Mouse (Mus musculus): ENCODE measurements around the gene Cadps2. TPM values are rescaled to one million over a fixed set of nuclear protein-coding genes. Genes with fewer than 3 reads are reported as not detected.

Gene Cadps2
- total and polyA plus RNA-seq, 3 experiments: not detected

DNA sequence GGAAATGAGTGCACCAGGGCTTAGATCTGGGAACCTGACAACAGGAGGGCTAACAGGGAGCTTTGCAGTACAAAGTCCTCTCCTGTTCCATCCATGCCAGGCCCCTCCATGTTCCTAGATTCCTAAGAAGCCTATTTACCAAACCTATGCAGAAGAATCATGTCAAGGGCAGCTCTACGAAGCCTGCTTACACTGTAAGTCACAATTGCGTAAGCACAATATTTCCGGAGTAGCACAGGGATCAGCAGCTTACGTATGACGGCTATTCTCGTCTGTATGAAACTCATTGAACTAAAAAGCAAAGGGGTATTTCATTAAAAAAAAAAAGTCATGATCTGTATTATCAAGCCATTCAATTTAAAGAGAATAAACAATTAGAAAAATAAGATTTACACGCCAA lies 462.9 kb downstream of the Cadps2 start:
- no peaks in the 10 kb centered on the region for H3K27me3 ChIP-seq (replicated peaks)
- no peaks in the 10 kb centered on the region for H3K36me3 ChIP-seq (replicated peaks in 1 of 2; ENCODE audit: control insufficient read depth in 1 of 2, insufficient read depth in 1 of 2, low read length in 1 of 2)
- H3K4me2 ChIP-seq (ENCODE audit: insufficient read depth, low read depth, poor library complexity, severe bottlenecking): no peak overlapping the region
- no peaks in the 10 kb centered on the region for H3K4me1 ChIP-seq (ENCODE audit: control insufficient read depth in 1 of 2, insufficient read depth in 2 of 2)
- H3K4me3 ChIP-seq (replicated peaks in 1 of 3; ENCODE audit: low read depth in 2 of 3, low read length in 2 of 3, poor library complexity in 1 of 3): no peak overlapping the region
- H3K9me3 ChIP-seq (replicated peaks; ENCODE audit: low read length): peaks cover 3% of the 10 kb centered on the region
- no peak overlapping the region for H3K9ac ChIP-seq (ENCODE audit: insufficient read depth, low read depth)
- in situ Hi-C loops (cut with MboI; ENCODE audit: low pct_ligation_motif_present, low pct_unique_long_range_greater_than_20kb, low sequenced_read_pairs) (no loop called here), dilution Hi-C loops (cut with MboI; ENCODE audit: extremely low pct_ligation_motif_present, extremely low pct_unique_long_range_greater_than_20kb, low sequenced_read_pairs) (no loop called here)
- TF ChIP-seq POLR2AphosphoS2 (IDR thresholded peaks at IDR 0.05; ENCODE audit: low read depth, low read length) (no peak), KAT2A (IDR thresholded peaks at IDR 0.05; ENCODE audit: insufficient replicate concordance, low read length) (no peak), CTCF (conservative IDR thresholded peaks at IDR 0.05 in 1 of 2, IDR thresholded peaks at IDR 0.05 in 1 of 2; ENCODE audit: low read depth in 2 of 2, low read length in 2 of 2) (no peak), ETS1 (conservative IDR thresholded peaks at IDR 0.05; ENCODE audit: low read depth, low read length) (no peak), PAX5 (IDR thresholded peaks at IDR 0.05; ENCODE audit: low read length) (no peak), RAD21 (IDR thresholded peaks at IDR 0.05; ENCODE audit: low read depth, low read length) (no peak), NRF1 (IDR thresholded peaks at IDR 0.05; ENCODE audit: low read depth, low read length) (no peak), MAX (IDR thresholded peaks at IDR 0.05; ENCODE audit: low read length) (no peak), TCF12 (IDR thresholded peaks at IDR 0.05; ENCODE audit: low read depth, low read length) (no peak), SMC3 (IDR thresholded peaks at IDR 0.05; ENCODE audit: low read depth, low read length) (no peak), ZKSCAN1 (IDR thresholded peaks at IDR 0.05; ENCODE audit: borderline replicate concordance, low read depth, low read length) (no peak)
- DNase-seq (ENCODE audit: extremely low read depth): no peak
- H3K79me2 ChIP-seq (replicated peaks; ENCODE audit: control insufficient read depth, extremely low read depth, insufficient read depth, poor library complexity, severe bottlenecking): no peaks in the 10 kb centered on the region
- no peak overlapping the region for H3K27ac ChIP-seq (ENCODE audit: insufficient read depth, low read depth)

DNA sequence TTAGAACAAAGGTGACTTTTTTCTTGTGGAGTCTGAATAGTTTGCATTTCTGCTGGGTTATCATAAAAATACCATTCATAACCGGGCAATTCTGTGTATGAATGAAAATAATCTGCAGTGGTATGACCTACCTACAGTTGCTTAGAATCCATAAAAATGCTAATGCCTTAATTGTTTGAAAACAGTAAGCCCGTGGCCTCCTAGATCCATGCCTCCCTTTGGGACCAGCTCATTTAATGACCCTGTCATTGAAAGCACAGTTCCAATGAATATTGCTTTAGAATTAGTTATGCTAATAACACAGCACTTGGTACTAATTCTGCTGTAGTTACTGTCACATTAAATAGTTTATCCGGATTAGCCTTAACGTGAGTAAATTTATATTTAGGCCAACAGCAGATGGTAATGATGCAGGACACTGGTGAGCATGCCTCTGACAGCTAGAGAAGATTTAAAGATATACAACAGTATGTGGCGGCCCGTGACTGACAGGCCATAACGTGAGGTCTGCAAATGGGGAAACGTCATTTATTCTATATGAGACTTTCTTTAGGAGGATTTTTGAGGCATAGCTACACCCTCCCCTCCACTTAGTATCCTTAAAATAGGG lies 477.3 kb downstream of the Cadps2 start:
- dilution Hi-C loops (cut with MboI; ENCODE audit: extremely low pct_ligation_motif_present, extremely low pct_unique_long_range_greater_than_20kb, low sequenced_read_pairs) (no loop called here), in situ Hi-C loops (cut with MboI; ENCODE audit: low pct_ligation_motif_present, low pct_unique_long_range_greater_than_20kb, low sequenced_read_pairs) (no loop called here)
- no peaks in the 10 kb centered on the region for H3K27me3 ChIP-seq (replicated peaks)
- no peak overlapping the region for H3K9ac ChIP-seq (ENCODE audit: insufficient read depth, low read depth)
- H3K36me3 ChIP-seq (replicated peaks in 1 of 2; ENCODE audit: control insufficient read depth in 1 of 2, insufficient read depth in 1 of 2, low read length in 1 of 2): no peaks in the 10 kb centered on the region
- no peak overlapping the region for H3K4me2 ChIP-seq (ENCODE audit: insufficient read depth, low read depth, poor library complexity, severe bottlenecking)
- no peaks in the 10 kb centered on the region for H3K79me2 ChIP-seq (replicated peaks; ENCODE audit: control insufficient read depth, extremely low read depth, insufficient read depth, poor library complexity, severe bottlenecking)
- no peak overlapping the region for H3K4me3 ChIP-seq (replicated peaks in 1 of 3; ENCODE audit: low read depth in 2 of 3, low read length in 2 of 3, poor library complexity in 1 of 3)
- DNase-seq (ENCODE audit: extremely low read depth): no peak
- no peaks in the 10 kb centered on the region for H3K4me1 ChIP-seq (ENCODE audit: control insufficient read depth in 1 of 2, insufficient read depth in 2 of 2)
- H3K27ac ChIP-seq (ENCODE audit: insufficient read depth, low read depth): no peak overlapping the region
- no peaks in the 10 kb centered on the region for H3K9me3 ChIP-seq (replicated peaks; ENCODE audit: low read length)
- TF ChIP-seq JUN (IDR thresholded peaks at IDR 0.05; ENCODE audit: insufficient read depth, low read depth, low read length) (no peak), JUND (conservative IDR thresholded peaks at IDR 0.05; ENCODE audit: low read depth, low read length) (no peak), E2F4 (IDR thresholded peaks at IDR 0.05; ENCODE audit: insufficient replicate concordance, low read depth, low read length) (no peak), CTCF (conservative IDR thresholded peaks at IDR 0.05 in 1 of 2, IDR thresholded peaks at IDR 0.05 in 1 of 2; ENCODE audit: low read depth in 2 of 2, low read length in 2 of 2) (no peak), MEF2A (IDR thresholded peaks at IDR 0.05; ENCODE audit: borderline replicate concordance, low read depth, low read length) (no peak), RCOR1 (conservative IDR thresholded peaks at IDR 0.05; ENCODE audit: low read depth, low read length) (no peak), ZKSCAN1 (IDR thresholded peaks at IDR 0.05; ENCODE audit: borderline replicate concordance, low read depth, low read length) (no peak), UBTF (IDR thresholded peaks at IDR 0.05; ENCODE audit: low read depth, low read length) (no peak), MYC (IDR thresholded peaks at IDR 0.05; ENCODE audit: low read depth, low read length) (no peak), CHD1 (IDR thresholded peaks at IDR 0.05; ENCODE audit: low read depth, low read length) (no peak), SIN3A (IDR thresholded peaks at IDR 0.05; ENCODE audit: low read length) (no peak), CHD2 (IDR thresholded peaks at IDR 0.05; ENCODE audit: low read length) (no peak), NRF1 (IDR thresholded peaks at IDR 0.05; ENCODE audit: low read depth, low read length) (no peak), MAZ (IDR thresholded peaks at IDR 0.05; ENCODE audit: low read depth, low read length) (no peak), POLR2AphosphoS2 (IDR thresholded peaks at IDR 0.05; ENCODE audit: low read depth, low read length) (no peak), GABPA (IDR thresholded peaks at IDR 0.05; ENCODE audit: insufficient replicate concordance, low read depth, low read length) (no peak)

Measured in CH12.LX (cell line).